Mouse (Mus musculus): ENCODE measurements at regions not wholly inside any gene's neighbourhood (a gene's known extent, or its start where the extent isn't known, plus 50 kb on each side); places are given as distances from the start of the nearest gene placed in this dataset.

DNA sequence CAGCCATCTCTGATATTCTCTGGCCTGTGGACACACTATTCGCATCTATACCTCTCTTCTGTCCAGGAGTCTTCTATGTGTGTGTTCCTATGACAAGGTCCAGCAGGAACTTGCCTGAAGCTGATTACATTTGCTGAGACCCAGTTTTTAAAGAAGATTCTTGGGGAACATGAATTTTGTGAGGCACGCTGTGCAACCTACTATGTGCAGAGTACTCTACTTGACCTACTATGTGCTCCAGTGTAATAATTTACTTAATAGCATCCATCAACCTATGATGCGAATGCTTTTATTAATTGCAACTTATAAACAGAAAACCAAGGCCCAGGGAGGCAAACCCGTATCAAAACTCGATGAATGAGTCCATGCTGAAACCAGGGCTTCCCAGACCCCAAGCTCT, 231.4 kb downstream of the Tex36 start:
- TF ChIP-seq CTCF (IDR thresholded peaks at IDR 0.05) (no peak), EP300 (IDR thresholded peaks at IDR 0.05) (no peak)
